ENCODE assay signal across 30 mouse cellular contexts in genomic region chr13:70744416-70745038, GRCm38 (mm10).
DNase-seq lines count a peak whose midpoint lies in the region; ATAC-seq and TF ChIP-seq lines count a peak whose summit lies in the region.
"Had no signal": no experiment of that assay in that cellular context is flagged by ENCODE, and none has a peak within 500 bp of the region (broad histone marks: within the 10 kb centered on the region; RNA-seq: fewer than 3 reads in every experiment).

No protein-coding gene starts in this region.

- H3K27me3 ChIP-seq in C2C12 (ENCODE audit: control insufficient read depth, insufficient read depth, insufficient read length), result peaks cover 5% of the 10 kb centered on the region
- H3K27me3 ChIP-seq in embryonic facial prominence, embryonic 10.5 days (replicated peaks; ENCODE audit: low read depth, poor library complexity, severe bottlenecking), result no peaks in the 10 kb centered on the region
- no peaks in the 10 kb centered on the region for H3K27me3 ChIP-seq in stomach, embryonic 15.5 days (replicated peaks)
- no peaks in the 10 kb centered on the region for H3K27me3 ChIP-seq in midbrain, embryonic 16.5 days (ENCODE audit: control insufficient read depth, insufficient read depth, low read depth, low read length)
- H3K27me3 ChIP-seq: neural tube, embryonic 12.5 days had no signal

- no peak for TF ChIP-seq CTCF in C2C12 (IDR thresholded peaks at IDR 0.05; ENCODE audit: control insufficient read depth, insufficient read depth, insufficient read length)

- peak overlapping the region; percentile 65; the same call in 1 of the 2 replicates for H3K27ac ChIP-seq in embryonic facial prominence, embryonic 10.5 days (replicated peaks)
- H3K27ac ChIP-seq in stomach, embryonic 15.5 days, result peak overlapping the region; percentile 86
- no peak overlapping the region for H3K27ac ChIP-seq in midbrain, embryonic 16.5 days (ENCODE audit: low read length)
- H3K27ac ChIP-seq: embryonic facial prominence, embryonic 15.5 days; heart, embryonic 13.5 days; hindbrain, embryonic 14.5 days; left cerebral cortex, adult 2 months; liver, embryonic 14.5 days; macrophage; neural tube, embryonic 12.5 days had no signal

- H3K79me3 ChIP-seq in C2C12 (ENCODE audit: low read depth), result no peaks in the 10 kb centered on the region

- WGBS in embryonic facial prominence, embryonic 10.5 days, result 67% methylated on average over 5 of the region's 5 CpGs
- 64% methylated on average over 5 of the region's 5 CpGs for WGBS in stomach, embryonic 15.5 days
- 84% methylated on average over 5 of the region's 5 CpGs for WGBS in midbrain, embryonic 16.5 days

- no peaks in the 10 kb centered on the region for H3K9me3 ChIP-seq in embryonic facial prominence, embryonic 10.5 days
- no peaks in the 10 kb centered on the region for H3K9me3 ChIP-seq in stomach, embryonic 15.5 days
- no peaks in the 10 kb centered on the region for H3K9me3 ChIP-seq in midbrain, embryonic 16.5 days (replicated peaks; ENCODE audit: control insufficient read depth, low read length, poor library complexity, severe bottlenecking)
- H3K9me3 ChIP-seq: embryonic facial prominence, embryonic 15.5 days; heart, embryonic 13.5 days; neural tube, embryonic 12.5 days had no signal

- H3ac ChIP-seq in C2C12 (ENCODE audit: control insufficient read depth, insufficient read length, low read depth), result peak overlapping the region; percentile 1

- no peak overlapping the region for H3K9ac ChIP-seq in stomach, embryonic 15.5 days
- H3K9ac ChIP-seq in midbrain, embryonic 16.5 days (ENCODE audit: low read depth, low read length), result no peak overlapping the region
- H3K9ac ChIP-seq: embryonic facial prominence, embryonic 15.5 days; heart, embryonic 13.5 days; hindbrain, embryonic 14.5 days; liver, embryonic 14.5 days; neural tube, embryonic 12.5 days had no signal

- intact Hi-C loops in left cerebral cortex, postnatal 36 days (cut with DNase I), result no loop called here
- intact Hi-C loops in left cerebral cortex, postnatal 10 days (cut with DNase I), result no loop called here

- peak; percentile 56 for ATAC-seq in stomach, embryonic 15.5 days (ENCODE audit: insufficient read depth, low FRiP score, low read depth)
- ATAC-seq in midbrain, embryonic 16.5 days, result no peak
- ATAC-seq: forebrain, embryonic 14.5 days had no signal

- H3K4me1 ChIP-seq in embryonic facial prominence, embryonic 10.5 days, result peaks cover 37% of the 10 kb centered on the region
- H3K4me1 ChIP-seq in stomach, embryonic 15.5 days, result 0 out of 2 replicates have a peak, but pooled peaks cover 6% of the 10 kb centered on the region
- peaks cover 3% of the 10 kb centered on the region; the same call in 1 of the 2 replicates for H3K4me1 ChIP-seq in midbrain, embryonic 16.5 days (ENCODE audit: control insufficient read depth, insufficient read depth, low read length)
- H3K4me1 ChIP-seq: neural tube, embryonic 12.5 days had no signal

- H3K36me3 ChIP-seq in C2C12 (ENCODE audit: control insufficient read depth, insufficient read depth), result no peaks in the 10 kb centered on the region
- no peaks in the 10 kb centered on the region for H3K36me3 ChIP-seq in embryonic facial prominence, embryonic 10.5 days (replicated peaks)
- no peaks in the 10 kb centered on the region for H3K36me3 ChIP-seq in stomach, embryonic 15.5 days
- H3K36me3 ChIP-seq in midbrain, embryonic 16.5 days (ENCODE audit: control insufficient read depth, insufficient read depth, low read length), result no peaks in the 10 kb centered on the region
- H3K36me3 ChIP-seq: embryonic facial prominence, embryonic 15.5 days; heart, embryonic 13.5 days; neural tube, embryonic 12.5 days had no signal

- H3K79me2 ChIP-seq in C2C12 (ENCODE audit: control insufficient read depth, insufficient read depth), result no peaks in the 10 kb centered on the region

- no peak overlapping the region for H3K4me2 ChIP-seq in stomach, embryonic 15.5 days
- no peak overlapping the region for H3K4me2 ChIP-seq in midbrain, embryonic 16.5 days (ENCODE audit: low read length)
- H3K4me2 ChIP-seq: embryonic facial prominence, embryonic 15.5 days; heart, embryonic 13.5 days; hindbrain, embryonic 14.5 days; neural tube, embryonic 12.5 days had no signal

- no peak for DNase-seq in embryonic facial prominence, embryonic 10.5 days (ENCODE audit: low spot score)
- DNase-seq in induced T-regulatory cell, adult 2 months (ENCODE audit: low read depth), result peak; percentile 25
- no peak for DNase-seq in left cerebral cortex, postnatal 36 days (ENCODE audit: low spot score in 2 of 2)
- no peak for DNase-seq in left cerebral cortex, postnatal 10 days (ENCODE audit: extremely low spot score in 1 of 2, low spot score in 2 of 2)
- no peak for DNase-seq in adipocyte (ENCODE audit: low spot score)
- DNase-seq: adrenal gland, postnatal 25 days; cerebellum, adult 11-12 months; cerebellum, adult 9-11 months; embryo, embryonic 11 days; gastrocnemius, postnatal 10 days; heart, postnatal 10 days; kidney, adult 9 months; kidney, postnatal 10 days; liver; lung, adult 2 months; lung, postnatal 10 days; midbrain, embryonic 14.5 days; right cerebral cortex, adult 18-20 months; spleen, adult 18-20 months had no signal

- no peak overlapping the region for H3K4me3 ChIP-seq in C2C12 (ENCODE audit: insufficient read depth, poor library complexity, severe bottlenecking)
- H3K4me3 ChIP-seq in embryonic facial prominence, embryonic 10.5 days, result no peak overlapping the region
- H3K4me3 ChIP-seq in stomach, embryonic 15.5 days (replicated peaks), result no peak overlapping the region
- no peak overlapping the region for H3K4me3 ChIP-seq in midbrain, embryonic 16.5 days (ENCODE audit: low read depth, low read length)
- H3K4me3 ChIP-seq: embryonic facial prominence, embryonic 15.5 days; heart, embryonic 13.5 days; left cerebral cortex, adult 2 months; neural tube, embryonic 12.5 days had no signal

TF ChIP-seq in C2C12, 6 proteins besides CTCF, POLR2A, EP300 and RAD21:
- TF ChIP-seq FOSL1 (IDR thresholded peaks at IDR 0.05; ENCODE audit: insufficient read depth, low read length, poor library complexity, severe bottlenecking) (no peak), MYOG (IDR thresholded peaks at IDR 0.05; ENCODE audit: control insufficient read depth, extremely low read depth, insufficient read length) (no peak), CEBPB (IDR thresholded peaks at IDR 0.05; ENCODE audit: low read depth) (no peak), USF1 (IDR thresholded peaks at IDR 0.05; ENCODE audit: low read depth) (no peak), MAX (IDR thresholded peaks at IDR 0.05) (no peak), MYOD1 (IDR thresholded peaks at IDR 0.05; ENCODE audit: control insufficient read depth, insufficient read length, low read depth) (no peak)
